Mouse (Mus musculus) bone marrow, adult 2 months (tissue): ENCODE results near the gene Rragd.
"Not testable (repeated sequence)": the region's sequence is repeated elsewhere in the genome, so short reads cannot be mapped to it uniquely, and the experiment has no call there.

Source experiments
- CTCF ChIP-seq: fragments of 200-500 bp; IDR thresholded peaks from 2 replicates; pipeline ENCODE4 v1.5.1; 2011; ENCODE audit warnings: low read length, control low read depth; ENCODE audit not compliant: control insufficient read depth, insufficient read depth
- POLR2A ChIP-seq: fragments of 200-500 bp; IDR thresholded peaks from 2 replicates; pipeline ENCODE4 v1.6.1; 2011; ENCODE audit warnings: low read depth, mild to moderate bottlenecking, control low read depth, low read length, borderline replicate concordance; ENCODE audit not compliant: control insufficient read depth

DNA sequence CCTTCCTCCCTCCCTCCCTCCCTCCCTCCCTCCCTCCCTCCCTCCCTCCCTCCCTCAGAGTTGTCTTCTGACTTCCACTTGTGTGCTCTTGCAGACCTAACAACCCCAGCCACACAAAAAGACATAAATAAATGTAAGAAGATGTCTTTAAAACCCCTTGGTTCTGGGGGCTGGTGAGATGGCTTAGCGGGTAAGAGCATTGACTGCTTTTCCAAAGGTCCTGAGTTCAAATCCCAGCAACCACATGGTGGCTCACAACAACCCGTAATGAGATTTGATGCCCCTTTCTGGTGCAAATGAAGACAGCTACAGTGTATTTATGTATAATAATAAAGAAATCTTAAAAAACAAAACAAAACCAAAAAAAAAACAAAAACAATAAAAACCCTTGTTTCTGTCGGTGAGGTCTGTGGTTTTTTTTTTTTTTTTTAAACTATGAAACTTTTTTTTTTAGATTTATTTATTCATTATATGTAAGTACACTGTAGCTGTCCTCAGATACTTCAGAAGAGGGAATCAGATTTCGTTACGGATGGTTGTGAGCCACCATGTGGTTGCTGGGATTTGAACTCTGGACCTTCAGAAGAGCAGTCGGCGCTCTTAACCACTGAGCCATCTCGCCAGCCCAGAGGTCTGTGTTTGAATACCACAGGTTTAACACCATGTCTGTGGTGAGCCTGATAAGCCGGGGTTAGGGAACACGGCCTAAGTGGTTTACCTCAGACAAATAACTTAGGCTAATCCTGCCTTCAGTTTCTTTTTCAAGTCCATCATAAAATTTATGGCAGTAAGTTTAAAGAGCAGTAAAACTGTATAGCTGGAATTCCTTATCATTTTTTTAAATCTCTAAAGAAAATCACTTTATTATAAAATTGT lies 23.0 kb downstream of the Rragd start:
- not testable (repeated sequence) for TF ChIP-seq CTCF, POLR2A
